Mouse (Mus musculus) kidney, adult 2 months (tissue): Measurements from ENCODE around the gene Cd19.
"Not testable (repeated sequence)": the region's sequence is repeated elsewhere in the genome, so short reads cannot be mapped to it uniquely, and the experiment has no call there.

Source experiments
- CTCF ChIP-seq: fragments of 200-500 bp; conservative IDR thresholded peaks from 2 replicates; pipeline ENCODE4 v1.5.1; 2011; ENCODE audit warnings: low read depth, mild to moderate bottlenecking, control low read depth, low read length, moderate library complexity, mixed read lengths; ENCODE audit not compliant: insufficient read depth, insufficient read length
- POLR2A ChIP-seq: fragments of 200-500 bp; IDR thresholded peaks from one replicate; pipeline ENCODE4 v1.6.1; 2011; ENCODE audit warnings: low read depth, low read length, control low read depth

DNA sequence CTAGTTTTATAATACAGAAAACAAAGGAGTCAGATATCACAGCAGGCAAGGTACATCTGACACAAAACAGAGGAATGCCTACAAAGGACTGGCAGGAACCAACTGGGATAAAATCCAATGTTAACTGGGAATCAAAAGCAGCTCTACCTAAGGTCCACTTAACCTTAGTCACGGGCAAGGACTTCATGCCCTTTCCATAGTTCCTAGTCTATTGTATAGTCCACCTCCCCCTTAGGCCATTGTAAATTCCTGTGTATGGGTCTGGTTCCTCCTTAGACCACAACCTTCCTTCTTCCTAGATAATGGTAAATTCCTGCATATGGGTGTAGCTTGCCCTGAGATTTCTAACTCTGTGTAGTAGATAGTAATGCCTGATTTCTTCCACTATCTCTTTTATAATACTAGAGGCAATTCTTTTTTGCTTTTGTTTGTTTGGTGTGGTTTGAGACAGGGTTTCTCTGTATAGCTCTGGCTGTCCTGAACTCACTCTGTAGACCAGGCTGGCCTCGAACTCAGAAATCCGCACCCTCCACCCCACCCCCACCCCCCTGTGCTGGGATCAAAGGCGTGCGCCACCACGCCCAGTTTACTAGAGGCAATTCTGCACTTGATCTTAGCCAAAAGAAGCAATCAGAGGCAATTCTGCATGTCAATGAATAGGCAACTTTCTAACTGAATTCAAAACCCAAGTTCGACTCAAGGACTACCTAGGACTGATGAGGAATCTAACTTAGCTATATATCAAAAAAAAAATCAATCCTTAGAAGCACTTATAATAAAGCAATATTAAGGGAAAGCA, 22.4 kb downstream of the Cd19 start:
- not testable (repeated sequence) for TF ChIP-seq POLR2A, CTCF
